Mouse (Mus musculus) ES-Bruce4 (cell line): Measurements from ENCODE around the gene Pop7.

Source experiments
- CTCF ChIP-seq: IDR thresholded peaks from one replicate; pipeline ENCODE4 v1.8.1; 2011; ENCODE audit warnings: low read depth, low read length
- EP300 ChIP-seq: IDR thresholded peaks from 2 replicates; pipeline ENCODE4 v1.6.1; 2011; ENCODE audit warnings: low read depth, low read length; ENCODE audit not compliant: insufficient read depth

GRCm38 (mm10) chr5:137476964-137477363 lies 25.4 kb downstream of the Pop7 start, which contains the start of gene Zan:
- TF ChIP-seq CTCF (no peak), EP300 (no peak)
